Mouse (Mus musculus) mesoderm, embryonic 11.5 days (tissue): ENCODE measurements around the gene Kdm2a.

Source experiments
- DNase-seq: peaks from one replicate; pipeline ENCODE4 v3.0.0-alpha.2; 2012; ENCODE audit warnings: low read depth, low spot score

Gene Kdm2a

DNA sequence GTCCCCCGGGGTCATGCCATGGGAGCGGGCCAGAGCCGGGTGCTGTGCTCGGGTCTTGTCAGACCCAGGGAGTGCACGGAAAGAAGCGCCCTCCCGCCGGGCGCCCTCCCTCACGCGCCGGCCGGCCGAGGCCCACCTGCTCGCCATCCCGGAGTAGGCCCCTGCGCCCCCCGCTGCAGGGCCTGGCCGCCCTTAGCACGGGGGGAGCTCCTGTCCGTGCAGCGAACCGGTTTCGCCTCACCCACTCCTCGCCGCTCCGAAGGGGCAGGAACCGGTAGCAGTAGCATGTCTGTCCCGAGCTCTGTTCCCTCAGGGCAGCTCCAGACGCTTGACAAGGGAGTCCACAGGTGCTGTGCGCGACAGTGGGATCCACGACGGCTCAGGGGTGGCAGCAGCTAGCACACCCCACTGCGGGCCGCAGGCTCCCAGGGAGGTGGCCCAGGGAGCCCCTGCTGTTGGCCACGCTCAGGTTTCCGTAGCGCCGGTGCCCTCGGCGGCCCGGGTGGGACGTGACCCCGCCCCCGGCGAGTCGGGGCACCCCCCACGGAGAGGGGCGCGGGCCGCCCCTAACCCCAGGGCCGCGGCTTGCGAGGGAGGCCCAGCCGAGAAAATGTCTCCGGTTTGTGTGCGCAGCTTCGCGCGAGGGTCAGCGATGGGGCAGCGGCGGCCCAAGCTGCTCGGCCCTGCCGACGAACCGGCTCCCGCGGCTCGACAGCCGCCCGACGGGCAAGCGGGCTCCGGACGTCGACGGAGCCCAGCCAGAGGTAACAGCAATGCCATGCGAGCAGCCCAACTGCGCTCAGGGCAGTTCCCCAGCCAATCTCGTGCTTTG is at the start of gene Kdm2a:
TSS of gene Kdm2a (minus strand) at position 488 of the 832 bp plus-strand sequence.
- DNase-seq: peak; percentile 51

DNA sequence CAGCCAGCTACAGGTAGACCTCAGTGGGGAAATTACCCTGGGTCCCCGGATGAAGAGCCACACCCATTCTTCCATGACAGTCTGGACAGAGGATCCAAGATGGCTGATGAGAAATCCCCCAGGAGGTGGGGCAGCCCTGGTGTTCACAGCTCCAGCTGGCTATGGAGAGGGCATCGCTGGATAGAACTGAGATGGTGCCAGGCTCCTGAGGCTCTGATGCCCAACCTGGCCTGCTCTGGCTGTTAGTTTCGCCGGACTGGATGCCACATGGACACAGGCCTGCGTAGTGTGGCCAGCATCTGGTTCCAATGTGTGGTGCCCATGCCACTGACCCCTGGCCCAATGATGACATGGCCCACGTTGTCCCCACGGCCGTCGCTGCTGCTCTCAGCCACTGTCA is 49.4 kb upstream of the Kdm2a start:
- DNase-seq: no peak

DNA sequence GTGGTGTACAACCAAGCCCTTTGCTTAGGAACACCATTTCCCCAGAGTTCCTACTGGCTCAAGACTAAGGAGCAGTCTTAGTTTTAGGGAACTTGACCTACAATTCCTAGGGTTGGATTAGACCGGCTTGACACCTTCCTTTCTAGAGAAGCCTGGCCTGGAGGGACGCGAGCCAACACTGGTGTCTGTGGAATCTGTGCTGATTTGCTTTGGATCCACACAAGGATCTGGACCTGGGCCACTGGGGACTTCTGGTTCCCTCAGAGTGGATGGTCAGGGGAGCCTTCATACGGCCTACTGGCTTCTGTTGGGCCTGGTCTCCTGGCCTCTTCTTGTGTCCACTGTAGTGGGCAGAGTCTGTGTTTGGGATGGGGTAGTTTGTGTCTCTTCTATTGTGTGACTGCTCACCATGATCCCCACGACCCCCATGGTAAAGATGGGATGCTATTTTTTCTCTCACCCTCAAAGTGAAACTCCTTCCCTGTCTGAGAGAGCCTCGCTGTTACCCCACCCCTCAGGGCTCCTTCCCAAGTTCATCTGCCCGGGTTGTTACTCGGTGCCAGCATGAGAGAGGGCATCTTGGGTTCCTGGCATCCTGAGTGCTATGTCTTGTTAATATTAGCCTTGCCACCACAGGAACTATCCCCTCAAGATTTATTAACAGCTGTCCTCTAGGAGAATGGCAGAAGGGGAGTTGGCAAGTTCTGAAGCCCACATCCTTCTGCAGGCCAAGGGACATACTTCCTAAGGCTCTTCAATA is 48.8 kb upstream of the Kdm2a start:
- DNase-seq: no peak

DNA sequence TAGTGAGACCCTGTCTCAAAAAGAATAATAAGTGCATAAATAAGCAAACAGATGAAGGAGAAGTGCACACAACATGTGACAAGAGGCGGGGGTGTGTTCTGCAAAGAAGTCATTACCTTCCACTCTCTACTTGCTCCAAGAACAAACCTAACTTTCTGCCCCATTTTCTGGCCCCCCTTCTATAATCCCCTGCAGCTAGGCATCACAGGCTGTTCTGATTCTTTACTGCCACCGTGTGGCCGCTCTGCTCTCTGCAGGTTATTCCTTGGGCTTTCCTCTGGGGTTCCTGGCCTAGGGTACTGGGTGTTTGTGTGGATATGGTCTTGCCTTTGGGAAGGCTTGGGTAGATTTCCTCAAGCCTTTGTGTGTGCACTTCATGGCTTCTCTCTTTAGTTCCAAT is 44.3 kb upstream of the Kdm2a start:
- peak; percentile 77 for DNase-seq

DNA sequence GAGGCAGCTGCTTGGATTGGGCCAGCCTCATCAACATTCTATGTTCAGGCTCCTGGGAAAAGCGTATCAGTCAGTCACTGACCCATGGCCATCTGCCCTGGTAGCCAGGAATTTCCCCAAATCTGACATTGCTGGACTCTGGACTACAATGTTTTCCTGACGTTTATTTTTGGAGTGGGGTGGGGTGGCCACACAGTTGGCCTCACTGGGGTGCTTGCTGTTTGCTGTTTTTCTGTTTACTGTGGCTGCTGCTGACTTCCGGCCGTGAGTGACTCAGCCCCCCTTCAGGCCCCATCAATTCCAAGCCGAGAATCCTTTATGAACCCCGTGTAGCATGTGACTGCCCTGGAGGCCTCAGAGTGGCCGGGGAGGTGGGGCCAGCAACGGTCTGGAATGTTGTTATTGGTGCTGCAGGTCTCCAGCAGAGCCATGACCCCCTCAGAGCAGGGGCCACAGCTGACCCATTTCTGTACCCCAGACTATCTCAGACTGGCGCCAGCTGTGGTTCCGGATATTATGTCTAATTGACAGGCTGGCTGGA is 43.6 kb upstream of the Kdm2a start:
- DNase-seq: peak; percentile 55

DNA sequence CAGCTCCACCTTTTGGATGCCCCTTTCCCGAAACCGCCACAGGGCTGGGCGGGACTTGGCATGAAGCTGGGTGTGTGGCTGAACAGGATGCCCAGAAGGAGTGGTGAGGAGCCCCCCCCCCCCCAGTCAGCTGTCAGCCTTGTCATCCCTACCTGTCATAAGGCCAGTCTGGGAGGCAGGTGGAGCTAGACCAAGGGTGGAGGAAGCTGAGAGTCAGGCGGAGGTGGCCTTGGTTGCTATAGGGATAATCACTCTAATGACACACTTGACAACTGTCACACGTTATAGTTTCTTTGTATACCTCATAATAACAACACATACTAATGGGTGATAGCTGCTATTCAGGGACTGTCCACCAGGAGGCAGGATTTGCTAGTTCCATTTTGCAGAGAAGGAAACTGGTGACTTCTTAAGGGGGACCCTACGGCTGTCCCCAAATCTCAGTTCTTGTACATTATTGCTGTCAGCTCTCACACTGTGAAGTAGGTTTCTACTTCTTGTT is 43.1 kb upstream of the Kdm2a start:
- peak; percentile 60 for DNase-seq

DNA sequence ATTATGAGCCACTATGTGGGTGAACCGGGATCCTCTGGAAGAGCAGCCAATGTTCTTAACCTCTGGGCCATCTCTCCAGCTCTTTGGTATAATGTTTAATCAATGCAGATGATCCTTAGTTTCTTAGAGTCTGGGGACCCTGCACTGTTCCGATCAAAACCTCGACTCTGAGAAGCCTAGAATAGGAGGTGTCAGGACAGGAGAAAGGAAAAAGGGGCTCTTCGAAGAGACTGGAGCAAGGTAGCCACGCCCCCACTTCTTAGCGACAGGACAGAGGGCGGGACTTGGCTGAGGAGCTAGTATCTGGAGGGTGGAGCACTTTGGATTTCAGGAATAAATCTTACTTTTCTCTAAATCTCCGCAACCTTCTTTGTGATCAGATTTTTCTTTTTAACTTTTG is 42.1 kb upstream of the Kdm2a start:
- DNase-seq: no peak

DNA sequence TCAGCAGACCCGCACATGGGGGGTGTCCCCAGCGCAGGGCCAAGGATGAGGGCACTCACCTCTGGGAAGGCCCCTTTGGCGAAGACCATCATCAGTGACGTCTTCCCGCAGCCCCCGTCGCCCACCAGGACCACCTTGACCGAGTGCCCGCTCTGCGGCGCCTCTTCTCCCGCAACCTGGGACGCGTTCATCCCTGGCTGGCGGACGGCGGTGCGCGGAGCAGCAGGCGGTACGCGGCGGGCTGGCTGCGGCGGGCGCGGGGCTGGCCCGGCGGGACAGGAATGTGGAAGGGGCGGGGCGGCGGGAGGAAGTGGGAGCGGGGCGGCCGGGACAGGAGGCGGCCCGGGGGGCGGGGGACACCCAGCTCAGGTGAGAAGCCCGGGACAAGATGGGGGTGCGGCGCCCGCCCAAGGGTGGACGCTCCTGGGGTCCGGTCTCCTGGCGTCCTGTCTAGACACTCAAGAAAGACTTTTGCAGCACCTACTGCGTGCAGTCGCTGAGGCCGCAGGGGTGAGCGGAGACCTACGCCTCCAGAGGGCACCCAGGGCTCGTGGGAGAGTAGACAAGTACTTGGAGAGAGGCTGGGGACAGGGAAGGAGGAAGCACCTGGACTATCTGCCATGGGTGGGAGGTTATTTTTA is 41.2 kb upstream of the Kdm2a start, which contains the start of gene Rhod:
TSS of gene Rhod (minus strand) at position 272 of the 641 bp plus-strand sequence.
- peak; percentile 47 for DNase-seq

DNA sequence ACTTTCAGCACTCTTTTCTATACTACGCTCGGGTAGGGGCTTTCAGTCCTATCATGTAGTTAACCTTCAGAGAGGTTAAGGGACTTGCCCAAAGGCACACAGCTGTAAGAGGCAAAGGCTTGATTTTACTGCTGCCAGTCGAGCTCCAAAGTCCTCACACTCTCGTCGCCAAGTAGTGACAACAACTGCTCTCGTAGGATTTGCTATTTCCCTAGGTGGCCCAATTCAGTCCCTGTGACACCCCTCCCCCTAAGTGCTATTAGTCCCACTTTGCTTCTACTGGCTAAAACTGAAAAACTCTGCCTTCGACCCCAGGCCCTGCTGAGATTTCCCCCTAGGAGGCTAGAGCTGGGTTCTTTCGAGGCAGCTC is 40.7 kb upstream of the Kdm2a start:
- no peak for DNase-seq

DNA sequence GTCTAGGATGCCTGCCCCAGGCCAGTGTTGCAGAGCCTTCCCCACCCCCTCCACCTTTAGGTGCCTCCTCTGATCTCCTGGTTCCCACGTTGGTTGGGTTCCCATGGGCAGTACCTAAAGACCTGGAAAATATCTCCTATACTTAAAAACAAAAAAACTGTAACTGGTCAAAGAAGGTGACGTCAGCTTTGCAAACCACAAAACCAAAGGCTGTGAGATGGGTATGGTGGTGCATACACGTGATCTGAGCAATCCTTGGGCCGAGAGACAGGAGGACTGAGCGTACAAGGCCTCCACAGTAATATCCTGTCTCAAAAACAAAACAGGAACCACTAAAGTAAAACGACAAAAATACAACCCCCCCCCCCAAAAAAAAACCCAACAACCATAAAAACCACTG is 39.8 kb upstream of the Kdm2a start:
- no peak for DNase-seq

DNA sequence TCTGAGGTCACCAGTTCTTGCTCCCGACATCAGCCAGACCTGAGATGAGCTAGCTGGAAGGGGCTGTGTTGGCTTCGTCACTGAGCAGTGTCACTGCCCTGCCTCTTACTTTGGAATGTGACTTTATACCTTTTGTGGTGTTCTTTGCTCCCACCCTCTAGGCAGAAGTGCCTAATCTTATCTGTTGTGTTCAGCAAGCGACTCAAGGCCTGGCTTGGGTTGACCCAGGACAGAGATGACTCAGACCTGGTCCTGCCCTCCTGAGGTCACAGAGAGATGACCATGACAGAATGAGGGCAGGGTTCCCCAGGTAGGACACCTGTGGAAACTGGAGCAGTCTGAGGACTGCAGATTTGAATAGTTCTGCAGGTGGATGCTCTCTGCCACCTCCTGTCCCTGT is 38.2 kb upstream of the Kdm2a start:
- DNase-seq: no peak

DNA sequence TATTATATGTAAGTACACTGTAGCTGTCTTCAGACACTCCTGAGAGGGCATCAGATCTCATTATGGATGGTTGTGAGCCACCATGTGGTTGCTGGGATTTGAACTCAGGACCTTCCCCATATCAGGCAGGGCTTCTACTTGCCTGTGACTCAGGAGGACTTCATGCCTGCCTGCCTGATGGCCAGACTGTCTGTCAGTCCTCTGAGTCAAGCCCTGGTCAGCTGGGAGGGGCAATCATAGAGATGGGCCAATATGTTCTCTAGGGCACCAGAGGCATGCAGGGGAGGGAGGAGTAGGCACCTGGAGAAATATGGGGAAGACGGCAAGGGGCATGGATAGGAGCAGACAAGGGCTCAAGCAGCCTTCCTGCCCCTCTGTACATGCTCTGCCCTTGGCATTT is 36.9 kb upstream of the Kdm2a start:
- no peak for DNase-seq

DNA sequence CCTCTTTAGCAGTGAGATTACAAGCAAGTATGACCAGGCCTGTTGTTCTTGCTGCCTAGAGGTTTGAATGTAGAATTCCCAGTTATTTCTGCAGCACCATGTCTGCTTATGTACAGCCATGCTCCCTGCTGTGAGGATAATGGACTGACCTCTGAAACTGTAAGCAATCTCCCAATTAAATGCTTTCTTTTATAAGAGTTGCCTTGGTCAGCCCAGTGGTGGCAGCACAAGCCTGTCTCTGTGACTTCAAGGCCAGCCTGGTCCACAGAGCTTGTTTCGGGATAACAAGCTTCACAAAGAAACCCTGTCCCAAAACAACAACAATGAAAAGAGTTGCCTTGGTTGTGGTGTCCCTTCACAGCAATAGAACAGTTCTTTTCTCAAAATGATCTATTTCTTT is 35.7 kb upstream of the Kdm2a start:
- no peak for DNase-seq

DNA sequence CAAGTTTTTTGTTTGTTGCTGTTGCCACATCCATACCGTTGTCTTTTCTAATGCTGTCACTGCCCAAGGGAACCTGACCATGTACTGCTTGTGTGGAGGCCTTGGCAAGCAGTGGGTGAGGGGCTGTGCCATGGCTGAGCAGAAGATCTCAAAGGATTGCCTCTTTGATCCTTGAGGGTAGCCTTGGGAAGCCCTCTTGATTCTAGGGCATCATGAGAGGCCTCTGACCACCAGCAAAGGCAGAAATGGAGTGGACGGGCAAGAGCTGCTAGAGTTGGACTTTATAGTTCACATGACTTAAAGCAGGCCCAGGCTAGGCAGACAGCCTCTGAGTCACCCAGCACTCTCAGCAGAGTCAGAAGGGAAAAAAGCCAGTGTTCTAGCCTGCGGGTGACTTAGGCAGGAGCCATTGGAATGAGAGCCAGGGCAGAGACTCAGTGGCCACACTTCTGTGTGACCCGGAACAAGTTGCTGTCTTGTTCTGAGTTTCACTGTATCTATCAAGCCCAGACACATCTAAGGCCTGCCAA is 32.1 kb upstream of the Kdm2a start:
- no peak for DNase-seq

DNA sequence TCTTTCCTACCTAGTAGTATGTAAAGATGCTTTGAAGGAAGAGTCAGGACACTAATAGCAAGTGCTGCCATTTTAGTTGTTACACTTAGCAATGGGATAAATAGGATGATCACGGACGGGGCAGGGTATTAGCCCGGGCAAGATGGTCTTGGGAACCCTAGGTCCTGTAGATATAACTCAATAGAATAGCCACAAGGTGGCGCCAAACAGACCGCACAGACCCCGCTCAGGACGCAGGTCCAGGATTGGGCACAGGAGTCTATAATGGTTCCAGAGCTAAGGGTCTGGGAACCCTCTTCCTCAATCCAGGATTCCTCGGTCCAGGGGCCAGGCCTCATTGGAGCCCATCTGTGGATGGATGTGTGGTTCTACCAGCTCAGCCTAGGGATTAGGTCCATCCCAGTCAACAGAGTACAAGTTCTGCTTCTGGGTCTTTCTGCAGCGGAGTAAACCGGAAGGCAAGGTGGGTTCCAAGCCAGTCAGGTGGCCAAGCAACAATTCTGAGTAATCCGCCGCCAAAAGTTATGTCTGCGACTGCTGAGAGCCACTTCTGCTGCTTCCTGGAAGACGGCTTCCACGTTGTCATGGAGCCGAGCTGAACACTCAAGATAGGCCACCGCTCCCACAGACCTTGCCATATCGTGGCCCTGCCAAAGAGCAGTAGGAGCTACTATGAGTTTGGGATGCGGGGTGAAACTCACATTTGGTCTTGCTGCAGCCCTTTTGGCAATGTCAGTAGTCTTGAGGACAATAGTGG is 27.7 kb upstream of the Kdm2a start:
- DNase-seq: peak; percentile 60

DNA sequence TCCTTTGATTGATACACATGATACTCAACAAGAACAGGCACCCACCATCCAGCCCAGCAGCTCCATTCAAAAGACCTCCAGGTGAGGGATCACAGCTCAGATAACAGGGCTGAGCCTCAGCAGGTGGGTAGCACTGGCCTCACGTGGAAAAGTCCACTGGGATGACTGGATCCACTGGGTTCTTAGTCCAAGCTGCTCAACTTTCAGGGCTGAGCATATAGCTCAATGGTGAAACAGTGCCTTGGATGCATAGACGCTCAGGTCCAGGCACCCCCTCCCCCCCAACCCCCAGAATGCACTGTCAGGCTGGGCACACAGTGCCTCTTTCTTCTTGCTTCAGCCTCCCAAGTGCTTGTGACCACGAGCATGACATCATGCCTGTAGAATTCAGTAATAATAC is 24.9 kb upstream of the Kdm2a start:
- no peak for DNase-seq

DNA sequence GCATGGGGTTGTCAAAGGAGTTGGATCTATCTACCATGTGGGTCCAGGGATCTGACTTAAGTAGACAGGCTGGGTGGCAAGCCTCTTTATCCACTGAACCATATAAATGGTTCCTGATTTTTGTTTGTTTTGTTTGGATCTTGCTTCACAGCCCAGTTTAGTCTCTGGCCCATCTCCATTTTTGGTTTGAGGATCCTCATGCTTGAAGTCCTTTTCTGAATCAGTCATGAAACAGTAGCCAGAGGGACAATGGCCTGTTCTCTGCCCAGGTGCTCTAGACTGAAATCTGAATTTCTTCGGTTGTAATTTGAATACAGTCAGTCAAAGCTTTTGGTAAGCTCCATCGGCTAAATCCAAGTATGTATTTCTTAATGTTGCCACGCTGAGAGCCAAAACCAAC is 24.5 kb upstream of the Kdm2a start:
- DNase-seq: no peak

DNA sequence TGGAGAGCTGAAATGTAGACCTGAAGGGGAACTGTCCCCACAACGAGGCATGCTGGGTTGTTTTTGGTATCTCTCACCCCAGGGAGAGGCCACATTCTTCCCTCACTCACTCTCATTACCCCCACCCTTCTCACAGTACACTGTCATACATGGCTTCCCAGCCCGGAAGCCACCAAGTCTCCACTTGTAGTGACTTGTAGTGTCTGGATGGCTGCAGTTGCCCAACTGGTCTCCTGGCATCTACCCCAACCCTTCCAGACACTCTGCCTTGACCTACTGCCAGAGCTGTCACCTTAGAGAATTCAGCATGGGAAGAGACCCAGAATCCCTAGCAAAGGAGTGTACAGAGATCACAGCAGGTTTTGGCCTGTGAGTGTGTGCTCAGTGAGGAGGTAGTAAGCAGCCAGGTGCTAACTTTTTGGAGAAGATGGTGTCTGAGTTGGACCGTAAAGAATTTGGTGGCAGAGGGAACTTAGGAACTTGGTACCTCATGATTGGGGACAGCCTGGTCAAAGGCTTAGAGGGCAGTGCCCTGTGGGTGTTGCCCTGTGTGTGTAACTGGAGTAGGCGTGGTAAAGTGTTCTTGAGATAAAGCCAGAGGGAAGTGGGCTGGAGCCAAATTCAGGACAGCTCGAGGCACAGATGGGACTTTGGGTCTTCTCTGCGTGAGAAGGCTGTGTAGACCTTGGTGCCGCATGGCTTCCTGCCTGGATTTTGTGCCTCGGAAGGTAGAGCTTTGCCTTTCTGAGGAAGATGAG is 22.2 kb upstream of the Kdm2a start:
- no peak for DNase-seq

DNA sequence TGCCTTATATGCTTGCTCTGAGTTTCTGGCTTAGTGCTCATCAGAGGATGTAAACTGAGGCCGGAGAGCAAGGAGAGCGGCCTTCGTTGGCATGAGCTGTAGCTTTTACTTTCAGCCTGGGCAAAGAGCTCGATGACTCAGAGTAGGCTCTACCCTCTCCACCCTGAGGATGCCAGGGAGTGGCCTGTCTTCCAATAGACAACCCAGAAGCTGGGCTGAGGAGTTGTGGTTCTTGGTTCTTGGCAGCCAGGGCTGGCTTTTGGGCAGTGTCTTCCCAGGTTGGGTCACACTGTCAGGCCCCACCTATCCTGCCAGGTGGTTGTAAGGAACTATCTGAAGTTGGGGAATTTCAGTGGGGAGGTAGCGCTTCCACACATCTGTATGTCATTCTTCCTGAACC is 21.6 kb upstream of the Kdm2a start:
- no peak for DNase-seq

DNA sequence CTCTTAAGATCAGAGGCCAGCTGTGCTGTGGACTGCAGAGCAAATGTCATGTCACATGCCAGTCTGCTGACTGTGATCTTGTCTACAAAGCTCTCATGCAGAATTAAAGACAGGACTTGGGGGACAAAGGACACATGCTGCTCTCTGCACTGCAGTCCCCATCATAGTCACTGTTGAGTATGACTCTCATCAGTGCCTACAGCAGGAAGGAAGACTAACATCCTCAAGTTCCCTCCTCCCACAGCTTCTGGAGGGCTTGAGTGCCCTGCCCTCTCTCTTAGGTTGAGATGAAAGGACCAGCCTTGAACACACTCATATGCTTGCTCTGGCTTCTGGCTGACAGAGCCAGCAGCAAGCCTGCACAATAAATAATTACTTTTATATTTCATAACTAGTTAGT is 19.6 kb upstream of the Kdm2a start:
- DNase-seq: no peak
